Mouse (Mus musculus): ENCODE data around the gene Luc7l.

DNA sequence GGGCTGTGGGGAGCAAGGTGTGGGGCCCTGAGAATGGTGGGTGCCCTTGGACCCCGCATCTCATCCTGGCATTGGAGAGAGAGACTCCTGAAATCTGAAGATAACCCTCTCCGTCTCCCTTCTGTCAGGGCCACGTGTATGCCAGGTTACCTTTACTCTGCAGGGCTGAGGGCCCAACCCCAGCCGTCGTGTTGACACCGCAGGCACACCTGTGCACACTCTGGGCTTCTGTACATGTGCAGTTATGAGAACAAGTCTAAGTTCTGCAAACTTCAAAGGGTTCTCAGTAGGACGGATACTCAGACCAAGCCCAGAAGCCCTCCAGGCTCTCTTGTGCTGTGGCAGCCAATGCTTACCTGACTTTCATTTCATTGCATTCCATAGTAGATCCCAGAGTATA, 40.5 kb upstream of the Luc7l start:
- no peak for TF ChIP-seq GATA1 (IDR thresholded peaks at IDR 0.05; ENCODE audit: borderline replicate concordance, low read length)
- no peak for TF ChIP-seq FLI1 (IDR thresholded peaks at IDR 0.05; ENCODE audit: low read length)

Data from megakaryocyte, embryonic 14.5 days (primary cell).